Mouse (Mus musculus) adrenal gland, postnatal 10 days (tissue): ENCODE measurements around the gene Olah. TPM values are rescaled to one million over a fixed set of nuclear protein-coding genes. Genes with fewer than 3 reads are reported as not detected.
"Not testable (repeated sequence)": the region's sequence is repeated elsewhere in the genome, so short reads cannot be mapped to it uniquely, and the experiment has no call there.

Experiments
- DNase-seq: peaks from one replicate; pipeline ENCODE4 v3.0.0; 2021; ENCODE audit warnings: mixed read lengths
- long read RNA-seq, 2 experiments: library from polyadenylated mRNA; stranded (forward); transcript quantifications; one replicate each; pipeline ENCODE4 v2.0.0; 2021
- total RNA-seq, 2 experiments: library from RNA; stranded (reverse); gene quantifications; 2 replicates each; pipeline ENCODE4 v1.2.3; 2021

Olah gene
- total RNA-seq: under 1 TPM in 1 of 2 experiments, not detected in 1; 0.24 TPM
- long read RNA-seq, experiment 1: 0 reads
- long read RNA-seq, experiment 2: 0 reads

DNA sequence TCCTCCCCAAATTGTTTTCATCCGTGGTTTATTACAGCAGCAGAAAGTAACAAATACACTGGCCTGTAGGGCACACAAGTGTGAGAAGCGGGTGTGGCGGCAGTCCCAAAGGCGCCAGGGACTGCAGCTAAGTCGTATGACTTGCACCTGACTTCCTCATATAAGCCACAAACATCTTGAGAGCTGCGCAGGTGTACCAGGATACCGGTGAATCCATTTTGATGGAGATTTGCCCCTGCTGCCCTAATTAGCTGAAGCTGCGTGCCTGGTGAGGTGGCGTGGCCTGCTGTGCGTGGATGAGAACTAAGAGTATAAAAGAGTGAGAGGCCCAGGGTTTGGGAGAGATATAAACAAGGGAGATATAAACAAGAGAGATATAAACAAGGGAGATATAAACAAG lies at the start of gene Olah:
Olah (minus strand) TSS at position 101 of the 400 bp plus-strand sequence.
- DNase-seq: not testable (repeated sequence)

DNA sequence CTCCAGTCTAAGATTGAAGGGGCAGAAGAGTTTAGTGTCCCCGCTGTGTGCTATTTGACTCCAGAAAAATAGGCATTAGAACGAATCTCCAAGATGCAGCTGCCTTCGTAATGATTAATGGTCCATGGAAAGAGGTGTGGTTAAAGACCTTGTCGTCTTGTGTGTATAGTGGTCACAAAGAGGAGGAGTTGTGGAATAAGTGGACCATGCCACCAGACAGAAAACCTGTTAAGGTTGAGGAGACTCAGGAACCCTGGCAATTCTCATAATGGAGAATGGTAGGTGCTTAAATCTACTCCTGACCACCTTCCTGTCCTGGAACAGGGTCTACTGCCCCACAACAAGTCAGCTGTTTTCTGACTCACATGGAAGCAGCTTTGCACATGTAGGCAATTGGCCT lies 49.0 kb upstream of the Olah start:
- no peak for DNase-seq

GRCm38 (mm10) chr2:3444206-3444605 lies 47.2 kb upstream of the Olah start:
- no peak for DNase-seq

GRCm38 (mm10) chr2:3437956-3438355 lies 40.9 kb upstream of the Olah start:
- no peak for DNase-seq

DNA sequence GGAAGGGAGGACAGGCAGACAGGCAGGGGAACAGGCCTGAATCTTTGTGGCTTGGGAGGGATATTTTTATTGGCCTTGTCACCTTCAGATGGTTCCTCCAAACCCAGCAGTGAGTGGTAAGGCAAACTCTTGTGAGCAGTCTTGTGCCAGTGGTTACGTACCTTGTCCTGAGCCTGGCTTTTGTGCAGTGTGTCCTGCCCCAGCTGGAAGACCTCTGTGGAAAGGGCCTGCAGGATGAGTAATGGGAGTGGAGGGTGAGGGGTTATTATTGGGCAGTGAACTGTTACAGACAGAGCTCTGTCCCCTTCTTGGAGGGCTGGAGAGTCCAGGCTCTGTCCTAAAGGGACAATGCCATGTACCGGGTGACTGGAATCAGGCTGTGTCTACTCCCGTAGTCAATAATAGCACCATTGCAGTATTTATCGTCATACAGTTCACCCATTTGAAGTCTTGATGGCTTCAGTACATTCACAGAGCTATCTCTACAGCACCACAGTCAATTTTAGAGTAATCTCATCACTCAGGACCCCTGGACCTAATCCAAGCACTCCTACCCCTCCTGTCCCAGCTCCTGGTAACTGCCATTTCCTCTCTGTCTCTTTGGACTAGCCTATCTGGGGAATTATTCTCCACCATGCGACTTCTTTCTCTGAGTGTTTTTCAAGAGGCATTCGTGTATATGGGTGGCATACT lies 38.5 kb upstream of the Olah start:
- DNase-seq: no peak

DNA sequence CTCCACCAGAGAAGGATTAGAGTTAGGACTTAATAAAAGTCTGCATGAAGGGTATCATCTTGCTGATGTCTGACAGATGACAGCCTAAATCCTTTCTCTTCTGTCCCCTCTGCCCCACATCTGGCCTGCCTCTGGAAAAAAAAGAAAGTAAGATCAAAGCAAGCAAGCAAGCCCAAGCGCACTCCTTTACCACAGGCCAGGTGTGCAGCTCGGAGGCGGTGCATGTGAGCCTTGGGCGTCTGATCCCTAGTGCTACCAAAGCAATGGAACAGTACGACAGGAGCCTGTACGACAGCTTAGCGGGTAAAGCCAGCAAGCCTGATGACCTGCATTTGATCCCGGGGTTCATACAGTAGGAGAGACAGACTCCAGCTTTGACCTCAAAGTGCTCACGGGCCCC lies 33.9 kb upstream of the Olah start:
- DNase-seq: no peak

GRCm38 (mm10) chr2:3424579-3424910 lies 27.5 kb upstream of the Olah start:
- DNase-seq: no peak

- DNase-seq: peak; percentile 93
These were observed 27.0 kb upstream of the Olah start, which contains the start of gene Dclre1c for GRCm38 (mm10) chr2:3423841-3424578. TSS of gene Dclre1c (plus strand) at chr2:3424131.

DNA sequence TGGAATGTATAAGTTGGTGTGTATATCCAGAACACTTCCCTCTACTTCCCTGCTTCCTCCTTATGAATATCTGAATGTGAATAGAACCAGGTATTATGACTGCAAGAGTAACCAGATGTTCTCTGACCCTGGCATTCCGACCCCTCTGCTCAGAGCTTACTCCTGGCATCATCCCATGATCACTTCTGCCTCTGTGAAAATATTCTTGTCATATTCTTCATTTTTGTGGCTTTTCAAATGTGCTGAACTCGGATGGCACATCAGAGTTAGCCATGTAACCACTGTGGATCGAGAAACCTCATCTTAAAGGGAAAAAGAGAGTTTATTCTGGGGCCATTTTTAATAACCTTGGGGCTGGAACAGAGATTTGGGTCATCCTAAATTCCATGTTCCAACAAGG lies 25.5 kb upstream of the Olah start, which contains the start of gene Meig1:
Meig1 (minus strand) TSS at position 101 of the 400 bp plus-strand sequence.
- no peak for DNase-seq

- DNase-seq: no peak
These were observed 23.1 kb upstream of the Olah start for GRCm38 (mm10) chr2:3420157-3420556.

DNA sequence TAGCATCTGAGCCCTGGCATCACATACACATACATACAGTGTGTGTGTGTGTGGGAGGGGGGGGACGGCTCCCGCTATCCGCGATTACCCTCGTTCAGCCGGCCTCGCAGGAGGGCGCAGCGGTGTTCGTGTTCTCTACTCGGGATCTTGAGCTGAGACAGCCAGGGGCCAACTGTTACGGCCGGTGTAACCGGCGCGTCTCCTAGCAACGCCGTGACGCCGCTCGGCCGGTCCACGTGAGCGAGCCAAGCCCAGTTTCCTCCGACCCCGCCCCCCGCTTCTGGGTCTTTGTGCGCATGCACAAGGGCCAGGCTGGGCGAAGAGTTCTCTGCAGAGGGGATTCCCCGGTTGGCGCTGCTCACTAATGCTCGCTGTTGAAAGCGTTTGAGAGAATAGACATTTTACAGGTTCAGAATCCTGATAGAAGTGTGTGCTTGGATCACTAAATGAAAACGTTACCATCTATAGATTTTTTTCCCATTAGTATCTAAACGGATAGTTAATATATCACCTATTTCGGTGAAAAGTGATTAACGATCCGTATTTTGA lies 21.9 kb upstream of the Olah start:
- peak; percentile 98 for DNase-seq

DNA sequence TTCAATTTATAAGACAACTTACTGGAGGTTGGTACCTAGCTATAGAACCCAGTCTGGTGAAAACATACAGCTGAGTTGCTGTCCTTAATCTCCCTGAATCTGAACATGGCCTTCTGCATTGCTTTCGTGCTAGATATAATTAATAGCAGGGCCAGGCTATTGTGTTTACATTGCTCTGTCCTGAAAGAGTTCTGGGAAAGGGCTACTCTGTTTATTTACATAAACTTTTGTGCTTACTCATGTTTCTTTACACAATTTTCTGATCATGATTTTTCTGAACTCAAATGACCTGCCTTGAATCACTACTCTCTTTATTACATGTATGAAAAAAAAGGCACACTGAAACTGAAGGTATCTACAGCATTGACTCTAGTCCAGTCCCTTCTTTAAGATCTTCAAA lies 18.7 kb upstream of the Olah start:
- DNase-seq: no peak

GRCm38 (mm10) chr2:3414241-3414640 lies 17.2 kb upstream of the Olah start:
- peak; percentile 81 for DNase-seq

GRCm38 (mm10) chr2:3407756-3408155 lies 10.7 kb upstream of the Olah start:
- no peak for DNase-seq

DNA sequence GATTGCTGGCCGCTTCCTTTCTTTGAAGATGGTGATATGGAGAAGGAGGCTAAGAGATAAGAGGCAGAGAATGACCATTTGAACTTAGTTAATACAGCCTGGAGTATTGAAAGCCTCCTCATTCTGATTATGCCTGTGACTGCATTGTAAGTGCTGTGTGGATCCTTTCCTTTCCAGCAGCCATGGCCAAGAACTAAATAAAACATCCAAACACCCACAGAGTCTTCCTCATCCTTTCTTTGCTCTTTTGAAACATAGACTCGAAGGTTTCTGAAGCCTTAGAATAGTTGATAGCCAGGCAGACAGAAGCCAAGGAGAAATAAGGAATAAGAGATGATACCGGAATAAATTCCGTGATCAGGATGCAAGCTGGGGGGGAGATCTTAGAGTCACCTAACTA lies 9.0 kb upstream of the Olah start:
- no peak for DNase-seq

DNA sequence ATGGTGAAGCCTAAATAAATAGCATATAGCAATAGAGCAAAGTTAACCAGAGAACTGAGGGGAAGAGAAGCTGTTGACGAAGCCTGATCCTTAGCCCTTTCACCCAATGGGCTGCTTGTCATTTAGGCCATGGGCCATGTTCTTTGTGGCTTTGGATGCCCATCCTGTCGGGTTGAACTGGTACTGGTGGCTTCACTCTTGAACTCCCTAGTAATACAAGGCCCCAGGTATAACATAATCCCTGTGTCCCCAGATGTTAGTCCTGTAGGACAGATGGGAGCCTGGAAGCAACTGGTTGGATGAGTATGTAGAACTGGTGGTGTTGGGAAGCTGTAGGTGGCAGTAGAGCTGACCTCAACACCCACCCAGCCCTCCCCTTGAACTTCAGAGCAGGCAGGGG lies 5.1 kb downstream of the Olah start:
- DNase-seq: no peak

DNA sequence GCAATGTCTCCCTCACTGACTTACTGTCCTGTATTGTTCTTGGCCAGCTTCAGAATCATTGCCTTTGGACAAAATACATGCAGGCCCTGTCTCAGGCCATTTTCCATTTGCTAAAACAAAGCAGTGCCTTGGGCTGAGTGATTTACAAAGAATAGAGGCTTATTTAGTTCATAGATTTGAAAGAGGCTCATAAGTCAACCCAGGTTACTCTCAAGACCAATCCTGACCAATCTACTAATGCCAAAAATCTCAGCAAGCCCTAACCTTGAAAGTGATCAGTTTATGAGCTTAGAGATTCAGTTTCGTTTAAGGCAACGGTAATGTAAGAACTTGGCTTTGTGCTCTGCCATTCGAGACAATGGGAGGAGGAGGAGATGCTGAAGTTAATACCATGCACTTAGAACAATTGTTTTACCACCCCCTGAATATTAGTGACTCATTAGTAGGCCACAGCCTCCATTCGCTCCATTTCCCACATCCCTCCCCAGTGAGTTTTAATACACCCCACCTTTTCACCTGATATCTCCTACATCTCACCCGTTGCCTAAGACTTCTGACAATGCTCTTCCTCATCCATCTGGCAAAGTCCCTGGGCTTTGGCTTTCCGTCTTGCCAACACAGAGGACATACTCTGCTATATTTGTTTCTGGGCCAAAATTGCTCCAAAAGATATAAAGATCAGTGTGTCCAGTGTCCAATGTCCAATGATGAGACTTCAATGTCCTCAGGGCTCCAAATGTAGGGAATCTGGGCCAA lies 9.7 kb downstream of the Olah start:
- DNase-seq: no peak

DNA sequence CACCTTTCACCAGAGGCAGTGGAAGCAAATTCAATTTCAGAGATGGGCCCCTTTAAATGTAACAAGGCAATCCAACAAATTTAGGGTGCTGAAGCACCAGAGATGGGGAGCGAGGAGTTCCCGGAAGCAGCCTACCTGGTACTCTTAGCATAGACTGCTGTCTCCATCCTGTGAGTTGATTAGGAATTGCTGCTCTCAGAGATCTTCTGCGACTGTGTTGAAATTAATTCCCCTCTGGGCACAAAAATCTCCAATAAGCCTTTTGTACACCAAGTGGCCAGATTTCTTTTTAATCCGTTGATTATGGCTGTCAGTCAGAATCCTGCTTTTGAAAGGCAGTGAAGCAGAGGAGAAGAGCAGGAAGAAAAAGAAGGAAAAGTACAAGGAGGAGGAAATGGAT lies 31.9 kb downstream of the Olah start:
- no peak for DNase-seq

DNA sequence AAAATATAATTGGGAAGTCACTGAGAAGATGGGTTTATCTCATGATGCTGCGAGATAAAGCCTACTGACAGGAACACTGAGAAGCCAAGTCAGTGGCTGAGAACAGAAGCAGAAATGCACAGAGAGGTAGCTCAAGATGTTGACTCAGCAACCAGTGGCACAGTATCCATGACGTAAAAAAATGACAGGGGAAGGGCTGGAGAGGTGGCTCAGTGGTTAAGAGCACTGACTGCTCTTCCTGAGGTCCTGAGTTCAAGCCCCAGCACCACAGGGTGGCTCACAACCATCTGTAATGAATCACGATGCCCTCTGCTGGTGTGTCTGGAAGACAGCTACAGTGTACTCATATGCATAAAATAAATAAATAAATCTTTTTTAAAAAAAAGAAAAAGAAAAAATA lies 35.9 kb downstream of the Olah start:
- DNase-seq: no peak

DNA sequence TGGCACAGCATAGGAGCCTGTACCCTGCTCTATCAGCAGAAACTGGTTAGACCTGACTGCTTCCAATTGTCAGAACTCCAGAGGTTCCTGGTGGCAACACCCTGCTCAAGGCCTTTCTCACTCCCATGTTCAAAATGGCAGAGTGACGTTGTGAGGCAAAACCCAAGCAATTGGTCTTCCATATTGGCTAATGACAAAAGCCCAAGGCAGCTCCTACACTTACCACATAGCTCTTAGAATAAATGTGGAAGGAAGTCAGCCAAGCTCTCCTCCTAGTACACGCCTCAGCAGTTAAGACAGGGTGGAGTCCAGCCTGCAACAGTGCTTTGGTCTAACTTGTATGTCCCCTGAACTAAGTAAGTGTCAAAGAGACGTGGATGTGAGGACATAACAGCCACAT lies 39.1 kb downstream of the Olah start:
- DNase-seq: no peak

DNA sequence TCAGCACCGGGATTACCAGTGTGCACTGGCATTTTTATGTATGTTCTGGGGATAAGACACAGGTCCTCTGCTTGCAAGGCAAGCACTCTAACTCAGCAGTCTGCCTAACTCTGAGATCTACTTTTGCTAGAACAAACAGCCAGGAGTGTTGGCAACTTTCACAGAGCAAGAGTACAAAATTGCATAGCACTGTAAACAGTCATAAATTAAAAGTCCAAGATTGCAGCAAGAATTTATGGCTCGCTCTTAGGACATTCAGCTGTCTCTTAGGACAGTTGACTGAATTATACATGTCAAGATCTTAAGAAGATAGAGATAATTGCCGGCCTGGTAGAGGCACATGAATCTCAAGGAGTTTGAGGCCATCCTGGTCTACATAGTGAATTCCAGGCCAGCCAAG lies 40.7 kb downstream of the Olah start:
- no peak for DNase-seq

- DNase-seq: no peak
These were observed 41.2 kb downstream of the Olah start for GRCm38 (mm10) chr2:3355793-3356192.

- DNase-seq: no peak
These were observed 43.9 kb downstream of the Olah start for GRCm38 (mm10) chr2:3353160-3353559.
